Mouse (Mus musculus) monocyte, adult 59 days (primary cell): ENCODE results near the gene Luzp4. TPM values are rescaled to one million over a fixed set of nuclear protein-coding genes. Genes with fewer than 3 reads are reported as not detected.

Experiments used
- total RNA-seq, 2 experiments: library from RNA; stranded (reverse); gene quantifications; one replicate each; pipeline ENCODE4 v1.2.4; 2023

Gene Luzp4
- not detected for total RNA-seq

GRCm38 (mm10) chrX:148857340-148857739 lies at the start of gene Luzp4:
TSS of gene Luzp4 (plus strand) at chrX:148857640.

Other genes starting within 250 kb of the Luzp4 start
- gene Gm8334, start 242.5 kb upstream of the Luzp4 start, total RNA-seq = not detected
- not detected for gene Gm15127, start 194.0 kb upstream of the Luzp4 start, total RNA-seq
- gene Ott, start 216.6 kb downstream of the Luzp4 start, total RNA-seq = not detected